Mouse (Mus musculus): Measurements from ENCODE around the gene Cfl1. TPM values are rescaled to one million over a fixed set of nuclear protein-coding genes. Genes with fewer than 3 reads are reported as not detected.

Cfl1 gene
- polyA plus RNA-seq, 1 experiment from 2014 or later: 3,620 TPM

GRCm38 (mm10) chr19:5461411-5461810 is 28.8 kb upstream of the Cfl1 start:
- Histone ChIP-seq H3K4me3 (replicated peaks; ENCODE audit: low read length) (peak overlapping the region; percentile 69), H3K9me3 (ENCODE audit: control insufficient read depth, low read length) (no peaks in the 10 kb centered on the region), H3K27ac (no peak overlapping the region; the same call in 1 of the 2 replicates), H3K9ac (peak overlapping the region; percentile 82), H3K36me3 (replicated peaks; ENCODE audit: control insufficient read depth, insufficient read depth) (peaks cover 42% of the 10 kb centered on the region), H3K27me3 (ENCODE audit: control insufficient read depth, insufficient read depth, low read length) (no peaks in the 10 kb centered on the region), H3K4me1 (replicated peaks; ENCODE audit: control insufficient read depth, insufficient read depth, low read length) (peaks cover 32% of the 10 kb centered on the region), H3K4me2 (replicated peaks) (peak overlapping the region; percentile 95)
- DNase-seq (ENCODE audit: low spot score) (no peak), ATAC-seq (ENCODE audit: low FRiP score) (no peak)
- WGBS: 86% methylated on average over 6 of the region's 6 CpGs

GRCm38 (mm10) chr19:5463212-5463611 is 27.0 kb upstream of the Cfl1 start:
- ATAC-seq (ENCODE audit: low FRiP score) (no peak), DNase-seq (ENCODE audit: low spot score) (no peak)
- Histone ChIP-seq H3K9ac (no peak overlapping the region), H3K4me1 (replicated peaks; ENCODE audit: control insufficient read depth, insufficient read depth, low read length) (peaks cover 24% of the 10 kb centered on the region), H3K4me3 (replicated peaks; ENCODE audit: low read length) (no peak overlapping the region), H3K4me2 (replicated peaks) (no peak overlapping the region), H3K9me3 (ENCODE audit: control insufficient read depth, low read length) (no peaks in the 10 kb centered on the region), H3K27me3 (ENCODE audit: control insufficient read depth, insufficient read depth, low read length) (no peaks in the 10 kb centered on the region), H3K36me3 (replicated peaks; ENCODE audit: control insufficient read depth, insufficient read depth) (peaks cover 60% of the 10 kb centered on the region), H3K27ac (no peak overlapping the region)
- 90% methylated on average over 9 of the region's 9 CpGs for WGBS

DNA sequence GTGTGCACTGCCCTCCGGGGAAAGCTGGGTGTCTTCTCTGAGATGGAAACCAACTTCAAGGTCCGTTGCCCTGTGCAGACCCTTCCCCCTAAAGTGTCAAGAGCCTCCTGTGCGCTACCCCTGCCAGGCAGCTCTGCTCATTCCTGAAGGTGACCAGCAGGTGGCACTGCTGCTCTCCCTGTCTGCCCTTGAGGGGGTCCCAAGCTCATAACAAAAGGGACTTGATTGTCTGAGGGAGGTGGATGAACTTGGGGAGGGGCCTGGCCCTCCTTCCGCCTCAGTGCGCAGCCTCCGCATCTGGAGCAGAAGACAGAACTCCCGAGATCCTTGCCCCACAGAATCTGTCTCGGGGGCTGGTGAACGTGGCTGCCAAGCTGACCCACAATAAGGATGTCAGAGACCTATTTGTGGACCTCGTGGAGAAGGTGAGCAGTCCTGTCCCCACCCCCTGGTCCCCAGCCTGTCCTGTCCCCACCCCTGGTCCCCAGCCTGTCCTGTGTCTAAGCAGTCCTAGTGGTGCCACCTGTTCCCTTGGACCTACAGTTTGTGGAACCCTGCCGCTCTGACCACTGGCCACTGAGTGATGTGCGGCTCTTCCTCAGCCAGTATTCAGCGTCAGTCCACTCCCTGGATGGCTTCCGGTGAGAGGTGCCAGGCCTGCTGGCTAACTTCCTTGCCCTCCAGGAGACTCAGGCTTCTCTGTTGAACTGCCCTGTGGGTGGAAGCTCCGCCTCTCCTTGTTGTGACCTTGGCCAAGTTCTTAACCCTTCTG is 26.3 kb upstream of the Cfl1 start:
- Histone ChIP-seq H3K9ac (peak overlapping the region; percentile 56), H3K27me3 (ENCODE audit: control insufficient read depth, insufficient read depth, low read length) (no peaks in the 10 kb centered on the region), H3K36me3 (replicated peaks; ENCODE audit: control insufficient read depth, insufficient read depth) (peaks cover 60% of the 10 kb centered on the region), H3K9me3 (ENCODE audit: control insufficient read depth, low read length) (no peaks in the 10 kb centered on the region), H3K4me2 (replicated peaks) (peak overlapping the region; percentile 48), H3K4me1 (replicated peaks; ENCODE audit: control insufficient read depth, insufficient read depth, low read length) (peaks cover 24% of the 10 kb centered on the region), H3K4me3 (replicated peaks; ENCODE audit: low read length) (peak overlapping the region; percentile 22), H3K27ac (peak overlapping the region; percentile 59)
- WGBS: 40% methylated on average over 15 of the region's 15 CpGs
- ATAC-seq (ENCODE audit: low FRiP score): peak; percentile 32; the same call in 1 of the 2 replicates
- DNase-seq (ENCODE audit: low spot score): peak; percentile 78

DNA sequence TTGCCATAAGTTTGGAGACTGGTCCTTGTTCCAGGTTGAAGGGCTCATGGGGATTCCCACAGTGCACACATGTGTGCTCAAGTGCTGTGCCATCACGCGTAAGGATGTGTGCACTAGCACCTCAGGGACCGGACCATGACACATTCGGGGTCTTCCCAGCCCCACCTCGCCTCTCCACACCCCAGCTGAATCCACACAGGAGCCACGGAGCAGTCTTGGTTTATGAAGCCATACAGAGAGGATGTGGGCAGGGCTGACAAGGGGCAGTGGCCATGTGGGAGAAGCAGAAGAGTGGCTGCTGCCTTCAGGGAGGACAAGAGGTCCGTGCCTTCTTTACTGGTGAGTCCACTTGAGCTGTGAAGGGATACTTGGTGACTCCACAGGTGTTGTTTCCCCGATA is 25.2 kb upstream of the Cfl1 start:
- Histone ChIP-seq H3K9ac (no peak overlapping the region), H3K4me3 (replicated peaks; ENCODE audit: low read length) (no peak overlapping the region), H3K36me3 (replicated peaks; ENCODE audit: control insufficient read depth, insufficient read depth) (peaks cover 60% of the 10 kb centered on the region), H3K27ac (no peak overlapping the region), H3K4me2 (replicated peaks) (no peak overlapping the region), H3K4me1 (replicated peaks; ENCODE audit: control insufficient read depth, insufficient read depth, low read length) (peaks cover 19% of the 10 kb centered on the region), H3K9me3 (ENCODE audit: control insufficient read depth, low read length) (no peaks in the 10 kb centered on the region), H3K27me3 (ENCODE audit: control insufficient read depth, insufficient read depth, low read length) (no peaks in the 10 kb centered on the region)
- DNase-seq (ENCODE audit: low spot score) (no peak), ATAC-seq (ENCODE audit: low FRiP score) (no peak)
- 94% methylated on average over 8 of the region's 8 CpGs for WGBS

GRCm38 (mm10) chr19:5466916-5467500 is 23.2 kb upstream of the Cfl1 start:
- H3K9me3 ChIP-seq (ENCODE audit: control insufficient read depth, low read length): no peaks in the 10 kb centered on the region
- H3K27me3 ChIP-seq (ENCODE audit: control insufficient read depth, insufficient read depth, low read length): no peaks in the 10 kb centered on the region
- 96% methylated on average over 6 of the region's 6 CpGs for WGBS
- peaks cover 56% of the 10 kb centered on the region for H3K36me3 ChIP-seq (replicated peaks; ENCODE audit: control insufficient read depth, insufficient read depth)
- ATAC-seq (ENCODE audit: low FRiP score): no peak
- no peak overlapping the region for H3K4me3 ChIP-seq (replicated peaks; ENCODE audit: low read length)
- no peak overlapping the region for H3K4me2 ChIP-seq (replicated peaks)
- H3K4me1 ChIP-seq (replicated peaks; ENCODE audit: control insufficient read depth, insufficient read depth, low read length): peaks cover 8% of the 10 kb centered on the region; the same call in 1 of the 2 replicates
- H3K27ac ChIP-seq: no peak overlapping the region
- no peak overlapping the region for H3K9ac ChIP-seq
- DNase-seq (ENCODE audit: low spot score): no peak

DNA sequence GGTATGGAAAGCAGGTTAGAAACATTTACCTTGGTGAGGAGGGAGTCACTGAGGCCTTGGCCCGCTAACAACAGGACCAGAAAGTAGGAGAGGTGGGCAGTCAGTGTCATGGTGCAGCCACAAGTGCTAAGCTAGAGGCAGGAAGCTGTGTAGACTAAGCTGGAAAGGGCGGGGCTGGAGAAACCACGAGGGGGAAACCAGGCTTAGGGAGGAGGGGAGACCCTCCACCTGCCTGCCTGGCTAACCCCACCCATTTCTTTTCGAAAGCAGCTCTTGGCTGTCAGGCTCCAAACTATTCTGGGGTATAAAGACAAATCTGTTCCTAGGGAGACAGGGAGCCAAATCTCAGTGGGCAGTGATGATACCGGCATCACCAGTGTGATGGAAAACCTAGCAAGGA is 21.9 kb upstream of the Cfl1 start, which contains the start of gene Ctsw:
Gene Ctsw (minus strand): TSS at position 134 of the 400 bp plus-strand sequence.
- Histone ChIP-seq H3K4me1 (replicated peaks; ENCODE audit: control insufficient read depth, insufficient read depth, low read length) (peaks cover 8% of the 10 kb centered on the region; the same call in 1 of the 2 replicates), H3K27me3 (ENCODE audit: control insufficient read depth, insufficient read depth, low read length) (no peaks in the 10 kb centered on the region), H3K9me3 (ENCODE audit: control insufficient read depth, low read length) (no peaks in the 10 kb centered on the region), H3K4me2 (replicated peaks) (no peak within 1 kb of the TSS), H3K9ac (no peak within 1 kb of the TSS), H3K27ac (no peak within 1 kb of the TSS), H3K36me3 (replicated peaks; ENCODE audit: control insufficient read depth, insufficient read depth) (peaks cover 43% of the 10 kb centered on the region), H3K4me3 (replicated peaks; ENCODE audit: low read length) (no peak within 1 kb of the TSS)
- ATAC-seq (ENCODE audit: low FRiP score) (no peak), DNase-seq (ENCODE audit: low spot score) (no peak)
- 60% methylated on average over 5 of the region's 5 CpGs for WGBS

GRCm38 (mm10) chr19:5471846-5472245 is 18.4 kb upstream of the Cfl1 start:
- H3K27ac ChIP-seq: no peak overlapping the region
- peaks cover 14% of the 10 kb centered on the region for H3K36me3 ChIP-seq (replicated peaks; ENCODE audit: control insufficient read depth, insufficient read depth)
- DNase-seq (ENCODE audit: low spot score) (no peak), ATAC-seq (ENCODE audit: low FRiP score) (no peak)
- H3K4me1 ChIP-seq (replicated peaks; ENCODE audit: control insufficient read depth, insufficient read depth, low read length): peaks cover 23% of the 10 kb centered on the region
- H3K9me3 ChIP-seq (ENCODE audit: control insufficient read depth, low read length): no peaks in the 10 kb centered on the region
- WGBS: 48% methylated on average over 5 of the region's 5 CpGs
- no peak overlapping the region for H3K4me2 ChIP-seq (replicated peaks)
- H3K27me3 ChIP-seq (ENCODE audit: control insufficient read depth, insufficient read depth, low read length): no peaks in the 10 kb centered on the region
- no peak overlapping the region for H3K9ac ChIP-seq
- H3K4me3 ChIP-seq (replicated peaks; ENCODE audit: low read length): no peak overlapping the region

- ATAC-seq (ENCODE audit: low FRiP score) (no peak), DNase-seq (ENCODE audit: low spot score) (no peak)
- Histone ChIP-seq H3K4me2 (replicated peaks) (no peak overlapping the region), H3K27me3 (ENCODE audit: control insufficient read depth, insufficient read depth, low read length) (no peaks in the 10 kb centered on the region), H3K27ac (no peak overlapping the region), H3K4me1 (replicated peaks; ENCODE audit: control insufficient read depth, insufficient read depth, low read length) (peaks cover 24% of the 10 kb centered on the region), H3K9ac (no peak overlapping the region), H3K9me3 (ENCODE audit: control insufficient read depth, low read length) (no peaks in the 10 kb centered on the region), H3K36me3 (replicated peaks; ENCODE audit: control insufficient read depth, insufficient read depth) (peaks cover 9% of the 10 kb centered on the region), H3K4me3 (replicated peaks; ENCODE audit: low read length) (no peak overlapping the region)
- WGBS: 86% methylated on average over 3 of the region's 3 CpGs
Measured at GRCm38 (mm10) chr19:5472857-5473256, 17.4 kb upstream of the Cfl1 start.

DNA sequence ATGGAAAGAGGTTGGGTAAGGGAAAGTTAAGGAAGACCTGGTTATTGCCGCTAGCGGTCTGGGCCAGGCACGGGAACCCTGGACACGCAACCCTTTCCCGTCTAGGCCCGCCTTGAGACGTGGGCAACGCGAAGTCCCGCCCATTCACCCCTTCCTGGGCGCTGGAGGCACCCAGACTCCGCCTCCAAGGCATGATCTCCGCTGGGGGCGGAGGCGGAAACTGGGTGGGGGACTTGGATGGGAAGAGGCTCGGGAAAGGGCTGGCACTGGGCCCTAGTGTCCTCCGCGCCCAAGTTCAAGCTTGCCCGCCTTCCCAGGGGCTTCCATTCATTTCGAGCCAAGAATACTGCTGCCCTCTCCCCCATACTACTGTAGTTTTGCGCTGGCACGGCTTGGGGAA is 16.5 kb upstream of the Cfl1 start, which contains the start of gene Efemp2:
Gene Efemp2 (plus strand): TSS at position 235 of the 400 bp plus-strand sequence.
- ATAC-seq (ENCODE audit: low FRiP score) (peak; percentile 56), DNase-seq (ENCODE audit: low spot score) (peak; percentile 69)
- Histone ChIP-seq H3K9ac (peak within 1 kb of the TSS; percentile 69), H3K27me3 (ENCODE audit: control insufficient read depth, insufficient read depth, low read length) (no peaks in the 10 kb centered on the region), H3K4me3 (replicated peaks; ENCODE audit: low read length) (peak within 1 kb of the TSS; percentile 57), H3K4me1 (replicated peaks; ENCODE audit: control insufficient read depth, insufficient read depth, low read length) (peaks cover 24% of the 10 kb centered on the region), H3K9me3 (ENCODE audit: control insufficient read depth, low read length) (no peaks in the 10 kb centered on the region), H3K27ac (peak within 1 kb of the TSS; percentile 34), H3K36me3 (replicated peaks; ENCODE audit: control insufficient read depth, insufficient read depth) (0 out of 2 replicates have a peak, but pooled peaks cover 11% of the 10 kb centered on the region), H3K4me2 (replicated peaks) (peak within 1 kb of the TSS; percentile 99)
- under 1% methylated on average over 22 of the region's 22 CpGs for WGBS

All from hindbrain, embryonic 14.5 days (tissue).